Mouse (Mus musculus) heart, embryonic 14.5 days (tissue): ENCODE measurements around the gene Dazap1. TPM values are rescaled to one million over a fixed set of nuclear protein-coding genes. Genes with fewer than 3 reads are reported as not detected.
"Not testable (repeated sequence)": the region's sequence is repeated elsewhere in the genome, so short reads cannot be mapped to it uniquely, and the experiment has no call there.

Experiments
- ATAC-seq: fragments of 200-750 bp; cut with Nextera tagmentation; 2 replicates; pipeline ENCODE4 v1.8.0; 2017; ENCODE audit warnings: low read depth, moderate TSS enrichment; ENCODE audit not compliant: insufficient number of reproducible peaks, insufficient read depth, low FRiP score
- H3K27ac ChIP-seq, 2 experiments: fragments of 200-500 bp in 1 of 2; fragments of 300-500 bp in 1 of 2; sonication (generic) in 1 of 2; replicated peaks in 1 of 2; 2 replicates each; pipeline ENCODE4 v1.5.1; 2012 to 2014; ENCODE audit warnings: low read depth in 2 of 2, low read length in 2 of 2, control low read depth in 1 of 2, mild to moderate bottlenecking in 1 of 2, mixed read lengths in 1 of 2; ENCODE audit not compliant: control insufficient read depth in 1 of 2, insufficient read depth in 1 of 2
- H3K27me3 ChIP-seq: fragments of 300-500 bp; sonication (generic); 2 replicates; pipeline ENCODE4 v1.6.1; 2014; ENCODE audit warnings: mild to moderate bottlenecking, low read length, control low read depth; ENCODE audit not compliant: control insufficient read depth, insufficient read depth
- H3K36me3 ChIP-seq: fragments of 300-500 bp; sonication (generic); 2 replicates; pipeline ENCODE4 v1.6.1; 2014; ENCODE audit warnings: mild to moderate bottlenecking, control low read depth, low read length, mixed read lengths; ENCODE audit not compliant: control insufficient read depth, insufficient read depth
- H3K4me1 ChIP-seq, 2 experiments: fragments of 200-500 bp in 1 of 2; fragments of 300-500 bp in 1 of 2; sonication (generic) in 1 of 2; 2 replicates each; pipeline ENCODE4 v1.6.1; 2012 to 2014; ENCODE audit warnings: low read length in 2 of 2, control low read depth in 1 of 2, mixed read lengths in 1 of 2; ENCODE audit not compliant: control insufficient read depth in 2 of 2, insufficient read depth in 2 of 2
- H3K4me2 ChIP-seq: fragments of 300-500 bp; sonication (generic); 2 replicates; pipeline ENCODE4 v1.6.1; 2014; ENCODE audit warnings: mild to moderate bottlenecking, low read length
- H3K4me3 ChIP-seq, 2 experiments: fragments of 200-500 bp in 1 of 2; fragments of 300-500 bp in 1 of 2; sonication (generic) in 1 of 2; 2 replicates each; pipeline ENCODE4 v1.5.1; 2012 to 2014; ENCODE audit warnings: low read length in 2 of 2, mild to moderate bottlenecking in 2 of 2, control low read depth in 1 of 2, low read depth in 1 of 2, moderate library complexity in 1 of 2; ENCODE audit not compliant: control insufficient read depth in 1 of 2, insufficient read depth in 1 of 2
- H3K9ac ChIP-seq: fragments of 300-500 bp; sonication (generic); 2 replicates; pipeline ENCODE4 v1.6.1; 2014; ENCODE audit warnings: mild to moderate bottlenecking, low read length
- H3K9me3 ChIP-seq: fragments of 300-500 bp; sonication (generic); 2 replicates; pipeline ENCODE4 v1.6.1; 2016; ENCODE audit warnings: low read length, control low read depth; ENCODE audit not compliant: control insufficient read depth
- WGBS: fragments of 180-500 bp; shearing (Covaris S2); extraction: QIAGEN DNeasy Blood & Tissue Kit; methylation state at CpG from one replicate; pipeline ENCODE4 v1.1.7; 2014; 5-methylcytosine and 5-hydroxymethylcytosine counted together
- polyA plus RNA-seq: library from polyadenylated mRNA; unstranded; fragments of >200 nt; fragmentation: Nextera tagmentation; extraction: Ambion mirVana; gene quantifications from 2 replicates; pipeline ENCODE4 v1.2.1, GENCODE M21; 2014

Gene Dazap1
- polyA plus RNA-seq, 1 experiment from 2014 or later, result 27.5 TPM

DNA sequence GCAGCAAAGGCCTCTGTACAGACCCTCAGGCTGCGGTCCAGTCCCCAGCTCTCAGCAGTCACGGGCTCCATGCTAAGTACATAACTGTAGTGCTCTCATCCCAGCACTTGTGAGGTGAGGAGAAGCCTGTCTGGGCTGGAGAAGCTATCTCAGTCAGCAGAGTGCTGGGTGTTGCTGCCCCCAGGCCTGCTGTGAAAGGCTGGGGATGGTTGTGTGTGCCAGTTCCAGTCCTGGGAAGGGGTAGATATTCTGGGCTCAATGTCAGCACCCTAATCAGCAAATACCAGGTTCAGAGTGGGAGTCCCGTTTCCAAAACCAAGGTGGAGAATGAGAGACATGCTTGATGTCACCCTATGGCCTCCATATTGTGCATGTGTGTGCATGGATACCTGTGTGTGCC, 18.7 kb upstream of the Dazap1 start:
- H3K4me1 ChIP-seq, result peaks cover 7 to 27% of the 10 kb centered on the region in 2 experiments
- H3K36me3 ChIP-seq, result peaks cover 71% of the 10 kb centered on the region
- no peaks in the 10 kb centered on the region for H3K9me3 ChIP-seq
- no peak overlapping the region; the same call in 1 of the 2 replicates for H3K9ac ChIP-seq
- H3K27me3 ChIP-seq, result no peaks in the 10 kb centered on the region
- WGBS, result 24% methylated on average over 3 of the region's 3 CpGs
- H3K27ac ChIP-seq, result peak overlapping the region; percentile 4 to 87
- no peak for ATAC-seq
- H3K4me3 ChIP-seq, result no peak overlapping the region
- H3K4me2 ChIP-seq, result no peak overlapping the region

DNA sequence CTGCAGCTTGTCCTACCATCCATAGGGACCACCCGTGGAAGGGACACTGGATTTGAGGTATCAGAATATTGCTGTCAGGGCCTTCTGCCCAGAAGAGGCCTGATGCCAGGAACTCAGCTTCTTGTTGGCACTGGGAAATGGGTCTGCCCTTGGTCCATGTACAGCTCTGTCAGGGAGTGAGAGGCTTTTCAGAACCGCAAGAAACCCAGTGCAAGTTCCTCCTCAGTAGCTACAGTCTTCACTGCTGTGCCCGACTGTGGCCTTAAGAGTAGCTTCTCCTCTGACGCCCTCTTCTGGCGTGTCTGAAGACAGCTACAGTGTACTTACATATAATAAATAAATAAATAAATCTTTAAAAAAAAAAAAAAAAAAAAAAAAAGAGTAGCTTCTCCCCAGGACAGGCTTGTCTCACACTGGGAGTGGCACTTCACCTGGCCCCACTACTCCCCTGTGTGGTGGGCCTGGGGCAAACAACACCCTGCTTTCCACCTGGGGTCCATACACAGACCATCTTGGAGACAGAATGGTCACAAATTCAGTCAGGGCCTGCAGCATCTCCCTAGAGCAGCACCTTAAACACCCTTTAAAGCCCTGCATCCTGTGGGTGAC, 16.4 kb upstream of the Dazap1 start:
- ATAC-seq, result no peak
- Histone ChIP-seq H3K4me2 (no peak overlapping the region), H3K9ac (no peak overlapping the region), H3K4me1 (peaks cover 7 to 29% of the 10 kb centered on the region in 2 experiments), H3K9me3 (no peaks in the 10 kb centered on the region), H3K27me3 (no peaks in the 10 kb centered on the region), H3K4me3 (no peak overlapping the region), H3K36me3 (peaks cover 48% of the 10 kb centered on the region), H3K27ac (no peak overlapping the region)
- WGBS, result 42% methylated on average over 5 of the region's 5 CpGs

GRCm38 (mm10) chr10:80245600-80245999, 15.7 kb upstream of the Dazap1 start:
- no peak overlapping the region for H3K27ac ChIP-seq
- no peak overlapping the region for H3K4me3 ChIP-seq
- no peaks in the 10 kb centered on the region for H3K9me3 ChIP-seq
- no peak for ATAC-seq
- H3K27me3 ChIP-seq, result no peaks in the 10 kb centered on the region
- no peak overlapping the region for H3K4me2 ChIP-seq
- peaks cover 13 to 36% of the 10 kb centered on the region in 2 experiments for H3K4me1 ChIP-seq
- H3K36me3 ChIP-seq, result peaks cover 41% of the 10 kb centered on the region
- no peak overlapping the region for H3K9ac ChIP-seq
- 3% methylated on average over 4 of the region's 4 CpGs for WGBS

GRCm38 (mm10) chr10:80247849-80248248, 13.4 kb upstream of the Dazap1 start:
- no peak overlapping the region for H3K9ac ChIP-seq
- peaks cover 9 to 24% of the 10 kb centered on the region in 2 experiments for H3K4me1 ChIP-seq
- 0 out of 2 replicates have a peak overlapping the region, but pooled peaks have one; percentile 91 for H3K4me2 ChIP-seq
- no peak for ATAC-seq
- no peaks in the 10 kb centered on the region for H3K9me3 ChIP-seq
- no peaks in the 10 kb centered on the region for H3K27me3 ChIP-seq
- peaks cover 31% of the 10 kb centered on the region for H3K36me3 ChIP-seq
- no peak overlapping the region for H3K4me3 ChIP-seq
- WGBS, result 54% methylated on average over 6 of the region's 6 CpGs
- no peak overlapping the region for H3K27ac ChIP-seq

- Histone ChIP-seq H3K4me2 (peak overlapping the region; percentile 91), H3K4me1 (peaks cover 9 to 19% of the 10 kb centered on the region in 2 experiments), H3K36me3 (peaks cover 30% of the 10 kb centered on the region), H3K4me3 (peak overlapping the region in 1 of 2 experiments; percentile 90; a peak in 3 of 4 replicates)
- H3K9ac ChIP-seq, H3K27ac ChIP-seq, ATAC-seq, H3K27me3 ChIP-seq, H3K9me3 ChIP-seq: not testable (repeated sequence)
- WGBS, result 44% methylated on average over 3 of the region's 3 CpGs
Measured at GRCm38 (mm10) chr10:80248437-80248836, 12.8 kb upstream of the Dazap1 start.

- peak; percentile 79 for ATAC-seq
- Histone ChIP-seq H3K36me3 (peaks cover 30% of the 10 kb centered on the region), H3K4me2 (peak within 1 kb of the TSS; percentile 91), H3K27ac (peak within 1 kb of the TSS; percentile 95), H3K4me1 (peaks cover 9 to 19% of the 10 kb centered on the region in 2 experiments), H3K27me3 (no peaks in the 10 kb centered on the region), H3K9ac (peak within 1 kb of the TSS; percentile 95), H3K9me3 (no peaks in the 10 kb centered on the region), H3K4me3 (peak within 1 kb of the TSS; percentile 82 to 90)
- under 1% methylated on average over 53 of the region's 53 CpGs for WGBS
Measured at GRCm38 (mm10) chr10:80248971-80249640, 12.2 kb upstream of the Dazap1 start, which contains the start of gene Ndufs7. Ndufs7 (plus strand) TSS chr10:80249121.

- ATAC-seq, result no peak
Measured at GRCm38 (mm10) chr10:80250059-80250458, 11.2 kb upstream of the Dazap1 start.

More at GRCm38 (mm10) chr10:80250059-80250458, 11.2 kb upstream of the Dazap1 start:
- 29% methylated on average over 2 of the region's 2 CpGs for WGBS
- Histone ChIP-seq H3K4me2 (peak overlapping the region; percentile 91), H3K27me3 (no peaks in the 10 kb centered on the region), H3K9me3 (no peaks in the 10 kb centered on the region), H3K4me1 (peaks cover 9 to 19% of the 10 kb centered on the region in 2 experiments), H3K9ac (peak overlapping the region; percentile 95), H3K36me3 (peaks cover 34% of the 10 kb centered on the region), H3K27ac (peak overlapping the region in 1 of 2 experiments; percentile 95; a peak in 3 of 4 replicates), H3K4me3 (peak overlapping the region; percentile 82 to 90)
